Mouse (Mus musculus) cortical plate, adult 2 months (tissue): Measurements from ENCODE around the gene Nudcd3.

Experiments used
- CTCF ChIP-seq: fragments of 200-500 bp; IDR thresholded peaks from 2 replicates; pipeline ENCODE4 v1.5.1; 2011; ENCODE audit warnings: mild to moderate bottlenecking, control low read depth, low read length; ENCODE audit not compliant: insufficient read depth; ENCODE audit errors: extremely low read depth
- POLR2A ChIP-seq: fragments of 200-500 bp; IDR thresholded peaks from 2 replicates; pipeline ENCODE4 v1.6.1; 2011; ENCODE audit warnings: mild to moderate bottlenecking, low read length, control low read depth; ENCODE audit not compliant: insufficient read depth; ENCODE audit errors: extremely low read depth

GRCm38 (mm10) chr11:6187878-6188277 lies 12.3 kb downstream of the Nudcd3 start:
- no peak for TF ChIP-seq POLR2A
- TF ChIP-seq CTCF: peak; percentile 100
